Mouse (Mus musculus): Measurements from ENCODE around the gene Clip4.

The Clip4 gene

DNA sequence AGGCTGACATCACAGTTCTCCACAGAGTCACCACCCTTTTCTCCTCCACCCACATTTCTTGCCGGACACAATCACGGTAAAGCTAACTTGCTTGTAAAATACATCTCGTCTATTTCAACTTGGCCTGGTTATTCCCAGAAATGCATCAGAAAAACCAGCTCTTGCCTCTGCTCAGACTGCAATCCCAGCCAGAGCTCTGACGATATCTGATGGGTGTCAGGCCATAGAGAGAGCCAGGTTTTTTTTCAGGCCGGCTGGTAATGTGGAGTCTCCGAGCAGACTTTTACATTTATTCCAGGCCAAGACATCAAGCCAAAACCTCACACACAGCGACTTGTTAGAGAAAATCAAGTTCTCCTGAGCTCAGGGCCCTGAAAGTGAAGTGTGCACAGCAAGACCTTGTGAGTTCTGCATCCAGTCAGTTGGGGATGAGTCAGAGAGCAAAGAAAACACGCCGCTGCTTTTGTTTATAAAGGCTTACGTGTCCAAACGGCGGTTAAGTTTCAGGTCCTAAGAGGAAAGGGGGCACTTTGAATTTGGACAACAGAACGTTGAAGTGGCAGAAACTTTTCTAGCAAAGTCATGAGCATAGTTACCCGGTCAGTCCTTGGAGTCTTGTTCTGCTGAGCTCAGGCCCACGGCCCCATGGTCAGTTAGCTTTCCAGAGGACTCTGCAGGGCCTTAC lies 27.4 kb downstream of the Clip4 start:
- no peak for DNase-seq

DNA sequence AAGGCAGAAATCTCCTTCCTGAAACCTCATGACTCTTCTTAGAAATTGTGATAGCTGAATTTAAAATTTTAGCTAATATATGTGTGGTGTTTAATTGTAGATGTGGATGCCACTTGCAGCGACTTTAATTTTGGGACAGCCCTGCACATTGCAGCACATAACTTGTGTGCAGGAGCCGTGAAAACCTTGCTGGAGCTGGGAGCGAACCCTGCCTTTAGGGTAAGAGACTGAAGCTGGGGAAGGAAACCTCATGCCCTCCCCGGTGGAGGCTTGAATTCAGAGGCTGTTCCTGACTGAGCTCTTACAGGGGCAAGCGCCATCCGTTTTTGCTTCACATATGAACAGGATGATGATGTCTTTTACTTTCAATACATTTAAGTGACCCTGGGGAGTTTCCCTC lies 35.2 kb downstream of the Clip4 start:
- no peak for DNase-seq

DNA sequence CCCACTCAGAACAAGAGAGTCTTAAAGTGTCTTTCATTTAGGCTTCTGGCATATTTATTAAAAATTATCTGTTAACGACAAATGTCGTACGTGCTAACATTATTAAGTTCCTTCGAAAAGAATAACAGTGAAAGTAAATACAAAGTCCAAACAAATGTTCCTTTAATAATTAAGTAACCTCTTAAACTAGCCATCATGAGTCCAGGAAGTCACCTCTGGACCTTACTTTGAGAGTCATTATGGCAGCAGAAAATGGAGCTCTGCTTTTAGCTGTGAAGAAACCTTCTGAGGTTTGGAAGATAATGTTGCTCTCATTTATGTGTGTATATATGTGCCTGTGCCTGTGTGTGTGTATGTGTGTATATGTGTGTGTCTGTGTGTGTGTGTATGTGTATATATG lies 35.6 kb downstream of the Clip4 start:
- no peak for DNase-seq

DNA sequence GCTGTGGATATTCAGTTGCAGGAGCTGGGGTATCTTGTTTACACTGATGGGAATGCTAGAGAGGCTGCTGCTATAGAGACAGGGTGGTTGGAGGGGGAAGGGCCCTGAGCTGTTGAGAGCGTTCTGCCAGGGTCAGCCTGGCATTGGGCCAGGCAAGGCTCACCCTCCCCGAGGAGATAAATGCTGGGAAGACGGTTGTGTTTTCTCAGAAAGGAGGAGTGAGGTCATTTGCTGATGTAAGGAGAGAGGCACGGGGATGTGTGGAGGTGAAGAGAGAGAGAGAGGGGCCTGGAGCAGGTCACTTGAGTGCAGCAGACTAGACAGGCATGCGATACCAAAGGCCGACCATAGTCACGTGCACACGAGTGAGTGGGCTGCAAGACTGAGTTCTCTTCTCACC lies 42.8 kb downstream of the Clip4 start:
- no peak for DNase-seq

DNA sequence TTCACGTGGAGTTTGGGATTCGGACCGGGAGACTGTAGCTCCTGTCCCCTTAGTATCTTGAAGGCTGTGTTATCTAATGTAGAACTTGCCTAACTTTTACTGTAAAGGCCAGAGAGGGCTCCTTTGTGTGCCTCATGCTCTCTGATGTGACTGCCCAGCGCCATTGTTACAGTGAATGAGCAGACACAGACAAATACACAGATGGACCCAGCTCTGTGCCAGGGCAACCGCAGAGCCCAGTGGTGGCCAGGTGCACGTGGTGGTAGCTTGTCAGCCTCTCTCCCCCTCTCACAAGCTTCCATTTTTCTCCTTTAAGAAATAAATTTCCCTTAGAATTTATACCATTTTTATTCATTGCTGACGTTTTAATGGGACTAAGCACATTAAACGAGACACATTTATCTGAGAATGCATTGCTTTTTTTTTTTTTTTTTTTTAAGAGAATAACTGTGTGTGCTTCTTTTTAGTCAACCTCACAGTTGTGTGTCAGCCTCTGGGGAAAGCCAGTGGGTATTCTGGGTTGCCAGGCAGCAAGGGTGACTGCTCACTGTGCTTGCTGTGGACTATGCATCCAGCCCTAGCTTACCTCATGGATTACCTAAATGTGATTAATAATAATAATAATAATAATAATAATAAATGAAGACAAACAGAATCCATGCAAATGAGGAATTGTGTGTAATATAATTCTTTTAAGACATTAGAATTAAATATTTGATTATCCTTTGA lies 48.0 kb downstream of the Clip4 start:
- no peak for DNase-seq

DNA sequence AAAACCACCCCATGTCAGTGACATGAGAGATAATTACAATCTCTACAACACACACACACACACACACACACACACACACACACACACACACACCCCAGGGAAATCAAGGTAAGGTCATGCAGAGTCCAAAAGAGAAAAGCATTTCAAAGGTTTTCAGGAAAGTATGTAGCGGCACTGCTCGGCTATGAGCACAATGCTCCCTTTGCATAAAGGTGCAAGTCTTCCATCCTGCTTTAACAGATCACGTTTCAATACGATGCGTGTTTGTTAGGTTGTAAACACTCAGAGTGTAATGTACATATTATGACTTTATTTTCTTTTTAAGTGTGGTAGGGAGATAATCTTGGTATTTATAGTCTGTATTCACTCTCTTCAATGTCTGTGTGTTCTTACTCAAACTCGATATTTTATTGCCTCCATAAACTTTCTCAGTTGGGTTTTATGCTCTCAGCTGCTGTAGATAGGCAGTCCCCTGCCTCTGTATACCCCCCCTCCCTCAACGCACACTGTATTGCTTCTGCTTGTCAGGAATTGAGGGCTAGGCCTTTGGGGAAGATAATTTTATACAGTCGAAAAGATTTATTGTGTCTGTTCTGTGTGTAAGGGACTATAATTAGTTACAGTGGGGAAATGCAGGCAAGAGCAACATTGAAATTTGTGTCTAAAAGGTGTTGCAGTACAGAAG lies 55.5 kb downstream of the Clip4 start:
- DNase-seq = no peak

DNA sequence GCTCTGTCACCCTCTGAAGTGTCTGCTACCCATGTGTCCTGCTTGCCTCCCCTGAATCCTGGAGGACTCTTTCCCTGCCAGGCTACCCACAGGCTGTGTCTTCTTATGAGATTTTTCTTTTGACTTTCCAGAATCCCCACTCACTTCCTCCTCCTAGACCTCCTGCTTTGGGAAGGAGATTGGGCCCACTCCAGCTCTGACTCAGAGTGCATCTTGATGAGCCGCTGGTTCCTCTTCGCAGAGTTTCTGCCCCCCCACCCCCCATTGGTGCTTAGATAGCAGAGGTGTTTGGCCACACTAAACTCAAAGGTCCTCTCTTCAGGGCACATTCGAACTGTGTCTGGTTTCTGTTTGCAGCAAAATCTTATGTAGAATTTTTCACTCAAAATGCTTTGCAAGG lies 58.3 kb downstream of the Clip4 start:
- no peak for DNase-seq

DNA sequence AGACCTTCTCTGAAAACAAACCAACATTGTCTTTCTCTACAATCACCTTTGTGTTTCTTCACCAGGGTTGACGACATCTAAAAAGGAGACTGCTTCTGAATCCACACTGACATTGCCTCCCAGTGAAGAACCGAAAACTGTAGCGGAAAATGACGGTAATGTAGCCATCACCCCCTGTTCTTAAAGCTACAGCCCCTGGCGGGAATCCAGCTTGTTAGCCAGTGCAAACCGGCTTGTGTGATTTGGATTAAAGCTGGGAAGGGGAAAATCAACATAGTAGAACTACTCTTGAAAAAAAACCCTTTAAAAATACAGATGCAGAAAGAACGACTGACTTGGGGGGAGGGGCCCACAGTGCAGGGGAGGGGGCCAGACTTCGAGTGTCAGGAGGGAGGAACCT lies 59.4 kb downstream of the Clip4 start:
- DNase-seq = no peak

DNA sequence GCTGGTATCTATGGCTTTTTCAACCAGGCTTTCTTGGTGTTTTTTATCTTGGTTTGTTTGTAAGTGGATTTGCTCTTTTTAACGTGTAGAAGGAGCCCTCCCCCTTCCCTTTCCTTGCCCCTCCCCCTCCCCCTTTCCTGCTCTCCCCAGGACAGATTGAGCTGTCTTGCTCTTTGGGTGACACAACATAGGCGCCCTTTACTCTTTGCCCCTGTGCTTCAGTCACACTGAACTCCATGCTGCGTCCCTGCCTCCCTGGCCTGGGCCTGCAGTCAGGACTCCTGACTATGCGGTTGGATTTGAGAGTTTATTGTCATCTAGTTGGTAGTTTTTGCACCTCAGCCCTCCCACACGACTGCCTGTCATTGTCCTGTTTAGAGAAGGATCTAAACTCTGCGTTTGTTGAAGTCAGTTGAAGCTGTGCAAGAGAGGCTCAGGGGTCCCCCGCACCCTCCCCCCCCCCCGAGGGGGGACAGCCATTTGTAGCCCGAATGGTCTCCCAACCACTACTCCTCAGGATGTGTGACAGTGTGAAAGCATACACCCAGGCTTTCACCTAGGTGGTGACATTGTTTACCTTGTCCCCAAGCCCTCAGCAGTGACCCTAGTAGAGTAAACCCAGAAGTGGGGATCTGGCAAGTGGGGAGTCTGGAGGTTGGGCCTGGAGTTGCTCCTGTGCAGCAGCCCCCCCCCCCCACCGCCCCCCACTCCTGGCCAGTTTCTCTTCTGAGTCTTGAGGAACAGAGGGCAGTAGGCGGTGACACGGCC lies 60.6 kb downstream of the Clip4 start:
- no peak for DNase-seq

DNA sequence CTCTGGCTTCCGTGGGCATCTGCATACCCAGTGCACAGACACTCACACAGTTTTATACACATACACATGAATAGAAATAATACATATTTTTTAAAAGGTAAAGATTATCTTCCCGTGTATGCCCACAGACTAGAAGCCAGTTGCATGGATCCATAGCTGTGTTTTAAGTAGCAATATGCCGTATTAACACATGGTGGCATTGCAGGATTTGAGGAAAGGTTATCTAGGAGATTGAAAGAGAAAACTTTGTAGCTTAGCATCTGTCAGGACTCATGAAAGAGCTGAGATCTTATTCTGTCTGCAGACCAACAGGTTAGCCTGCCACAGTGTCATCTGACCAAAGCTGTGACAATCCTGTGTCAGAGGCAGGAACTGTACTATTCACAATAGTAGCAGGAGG lies 63.7 kb downstream of the Clip4 start:
- no peak for DNase-seq

DNA sequence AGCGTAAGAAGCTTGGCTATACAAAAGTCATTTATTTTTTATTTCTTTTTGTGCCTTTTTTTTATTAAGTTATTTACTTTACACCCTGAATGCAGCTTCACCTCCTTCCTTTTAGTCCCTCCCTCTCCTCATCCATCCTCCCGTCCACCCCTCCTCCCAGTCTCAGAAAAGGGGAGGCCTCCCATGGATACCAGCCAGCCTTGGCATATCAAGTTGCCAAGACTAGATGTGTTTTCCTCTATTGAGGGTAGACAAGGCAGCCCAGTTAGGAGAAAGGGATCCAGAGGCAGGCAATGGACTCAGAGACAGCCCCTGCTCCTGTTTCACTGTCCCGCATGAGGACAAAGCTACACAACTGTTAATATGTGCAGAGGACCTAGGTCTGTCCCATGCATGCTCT lies 93.9 kb downstream of the Clip4 start:
- no peak for DNase-seq

DNA sequence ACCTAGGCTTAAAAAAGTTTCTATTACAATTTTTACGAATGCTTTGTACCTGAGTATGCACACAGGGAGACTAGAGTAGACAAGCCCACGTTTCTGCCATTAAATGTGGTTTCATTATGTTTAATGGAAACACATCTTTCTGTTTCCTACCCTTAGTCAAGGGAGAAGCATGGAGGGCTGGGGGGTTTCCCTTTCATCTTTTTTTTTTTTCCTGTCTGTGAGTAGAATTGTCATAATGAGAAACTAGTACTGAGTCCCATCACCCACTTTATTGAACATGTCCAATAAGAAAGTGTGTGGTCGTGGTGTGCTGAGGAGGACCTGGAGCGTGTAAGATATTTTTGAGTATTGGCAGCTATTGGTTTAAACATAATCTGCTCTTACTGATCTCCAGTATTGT lies 94.6 kb downstream of the Clip4 start:
- DNase-seq = no peak

DNA sequence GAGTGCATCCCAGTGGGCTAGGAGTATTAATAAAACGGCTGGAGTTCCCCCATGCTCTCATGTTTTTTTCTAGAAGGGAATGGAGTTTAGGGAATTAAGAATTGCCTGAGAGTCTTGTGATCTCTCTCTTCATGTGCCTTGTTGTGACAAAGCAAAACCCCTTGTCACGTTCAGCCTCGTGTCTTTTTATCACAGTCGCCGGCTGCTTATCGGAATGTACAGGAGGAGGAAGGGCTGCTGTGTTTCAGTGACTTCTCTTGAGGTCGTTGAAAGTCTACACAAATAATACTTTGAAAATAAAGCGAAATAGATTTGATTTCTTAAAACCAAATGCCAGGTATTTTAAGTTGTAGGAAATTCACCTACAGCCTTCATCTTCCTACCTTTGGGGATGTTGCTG lies 95.8 kb downstream of the Clip4 start:
- no peak for DNase-seq

DNA sequence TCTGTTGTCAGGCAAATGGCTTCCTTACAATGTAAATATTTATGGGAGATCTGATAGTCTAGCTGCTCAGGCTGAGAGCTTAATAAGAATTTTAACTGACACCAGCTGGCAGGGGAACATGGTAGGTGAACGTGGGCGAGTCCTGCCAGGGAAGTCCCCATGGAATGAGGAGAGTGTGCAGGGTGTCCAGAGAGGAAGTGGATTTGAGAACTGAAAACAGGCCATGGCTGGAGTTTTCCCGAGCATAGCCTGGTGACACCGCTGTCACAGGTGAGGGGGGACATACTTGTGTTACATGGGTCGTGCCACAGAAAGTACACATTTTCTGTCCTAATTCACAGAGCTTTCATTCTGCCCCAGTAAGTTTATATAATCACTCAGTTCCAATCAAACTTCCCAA lies 97.2 kb downstream of the Clip4 start:
- no peak for DNase-seq

DNA sequence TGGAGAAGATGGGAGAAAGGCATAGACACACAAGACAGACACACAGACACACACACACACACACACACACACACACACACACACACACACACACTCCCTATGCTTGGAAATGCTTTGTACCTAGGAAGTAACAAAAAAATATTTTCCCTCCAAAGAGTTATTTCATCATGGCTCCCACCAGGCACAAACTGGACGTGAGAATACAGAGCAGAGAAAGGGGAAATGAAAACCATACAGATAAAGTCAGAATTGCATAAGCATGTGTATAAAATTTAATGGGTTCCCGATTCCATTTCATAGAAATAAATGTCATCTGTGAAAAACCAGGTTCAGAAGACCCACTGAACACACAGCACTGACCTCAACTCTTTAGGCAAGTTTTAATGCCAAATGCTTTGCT lies 99.6 kb downstream of the Clip4 start:
- no peak for DNase-seq

DNA sequence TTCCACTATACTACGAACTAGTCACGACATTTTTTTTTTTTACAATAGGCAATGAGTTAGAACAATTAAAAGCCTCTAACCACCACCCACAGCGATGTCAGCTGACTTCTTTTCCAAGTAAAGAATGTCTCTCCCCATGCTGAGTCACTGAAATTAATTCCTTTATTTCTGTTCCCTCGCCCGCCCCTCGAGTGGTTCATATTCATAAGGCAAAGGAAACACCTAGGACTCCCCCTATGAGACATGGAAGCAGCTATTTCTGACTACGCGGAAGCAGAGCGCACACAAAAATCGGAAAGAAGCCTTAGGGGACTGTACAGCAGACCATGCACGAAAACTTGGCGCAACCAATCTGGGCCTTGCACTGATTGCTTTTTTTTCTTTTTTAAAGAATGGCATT lies 100.6 kb downstream of the Clip4 start:
- no peak for DNase-seq

DNA sequence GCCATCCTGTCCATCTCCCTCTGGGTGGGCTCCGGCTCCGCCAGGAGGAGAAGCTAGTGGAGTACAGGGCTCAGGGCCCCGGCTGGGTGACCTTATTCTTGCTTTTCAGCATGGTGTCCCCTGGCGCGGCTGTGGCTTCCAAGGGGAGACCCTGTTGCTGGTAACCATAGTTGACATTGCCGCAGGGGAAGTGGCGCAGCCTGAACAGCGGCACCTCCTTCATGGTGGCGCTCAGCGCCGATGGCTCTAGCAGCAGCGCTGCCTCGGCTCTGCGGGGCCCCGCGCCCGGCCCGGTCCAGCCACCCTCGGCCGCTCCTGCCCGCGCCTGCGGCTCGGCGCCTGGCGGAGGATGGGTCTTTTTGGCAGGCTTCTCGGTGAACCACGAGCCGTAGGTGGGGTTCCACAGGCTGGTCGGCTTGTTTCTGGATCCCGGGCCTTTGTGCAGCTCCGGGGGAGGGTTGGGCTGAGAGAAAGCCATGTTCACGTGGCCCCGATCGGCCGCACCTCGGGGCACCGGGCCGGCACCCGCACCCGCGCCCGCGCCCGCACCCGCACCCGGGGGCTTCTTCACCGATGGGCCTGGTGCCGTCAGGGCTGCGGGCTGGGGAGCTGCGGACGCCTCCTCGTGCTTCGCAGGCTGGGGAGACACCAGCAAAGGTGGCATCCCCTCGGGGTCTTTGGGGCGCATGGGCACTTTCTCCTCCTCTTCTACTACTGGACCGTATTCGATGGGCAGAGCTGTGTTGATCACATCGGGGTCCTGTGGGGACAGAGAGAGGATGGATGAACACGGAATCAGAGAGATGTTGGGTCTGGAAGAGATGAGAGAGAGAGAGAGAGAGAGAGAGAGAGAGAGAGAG lies 101.3 kb downstream of the Clip4 start:
- DNase-seq = no peak

DNA sequence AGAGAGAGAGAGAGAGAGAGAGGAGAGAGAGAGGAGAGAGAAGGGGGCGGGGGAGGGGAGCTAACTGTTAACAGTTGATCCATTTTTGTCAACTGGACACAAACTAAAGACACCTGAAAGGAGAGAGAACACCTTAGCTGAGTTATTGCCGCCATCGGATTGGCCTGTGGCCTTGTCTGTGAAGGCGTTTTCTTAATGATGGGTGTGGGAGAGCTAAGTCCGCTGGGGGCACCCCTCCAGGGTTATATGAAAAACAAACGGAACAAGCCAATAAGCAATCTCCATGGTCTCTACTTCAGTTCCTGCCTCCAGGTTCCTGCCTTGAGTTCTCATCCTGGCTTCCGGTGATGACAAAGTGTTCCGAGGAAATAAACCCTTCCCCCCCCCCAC lies 102.0 kb downstream of the Clip4 start:
- no peak for DNase-seq

DNA sequence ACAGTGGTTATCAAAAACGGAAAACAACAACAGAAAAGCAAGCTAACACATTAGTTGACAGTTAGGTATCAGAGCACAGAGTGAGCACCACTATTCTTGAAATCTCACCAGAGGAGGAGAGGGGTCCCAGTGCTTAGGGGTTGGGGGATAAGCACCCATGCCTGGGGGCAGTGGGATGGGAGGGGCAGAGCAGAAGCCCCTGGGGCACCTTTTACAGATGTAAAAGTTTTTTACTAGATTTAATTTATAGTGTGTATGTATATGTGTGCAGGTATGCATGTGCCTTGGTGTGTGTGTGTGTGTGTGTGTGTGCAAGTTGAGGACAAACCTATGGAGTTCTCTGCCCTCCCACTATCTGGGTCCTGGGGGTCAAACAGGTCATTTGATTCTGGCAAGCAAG lies 102.4 kb downstream of the Clip4 start:
- no peak for DNase-seq

DNA sequence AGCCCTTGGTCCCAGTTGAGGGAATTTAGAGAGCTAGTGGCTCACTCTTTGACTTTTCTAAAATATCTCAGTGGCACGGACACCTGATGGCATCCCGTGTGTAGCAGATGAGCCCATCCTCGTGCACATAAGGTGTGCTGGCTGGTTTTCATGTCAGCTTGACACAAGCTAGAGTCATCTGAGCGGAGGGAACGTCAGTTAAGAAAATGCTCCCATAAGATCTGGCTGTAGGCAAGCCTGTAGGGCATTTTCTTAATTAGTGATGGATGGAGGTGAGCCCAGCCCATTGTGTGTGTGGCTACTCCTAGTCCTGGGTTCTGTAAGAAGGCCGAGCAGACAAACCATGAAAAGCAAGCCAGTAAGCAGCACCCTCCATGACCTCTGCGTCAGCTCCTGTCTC lies 103.7 kb downstream of the Clip4 start:
- DNase-seq = no peak

DNA sequence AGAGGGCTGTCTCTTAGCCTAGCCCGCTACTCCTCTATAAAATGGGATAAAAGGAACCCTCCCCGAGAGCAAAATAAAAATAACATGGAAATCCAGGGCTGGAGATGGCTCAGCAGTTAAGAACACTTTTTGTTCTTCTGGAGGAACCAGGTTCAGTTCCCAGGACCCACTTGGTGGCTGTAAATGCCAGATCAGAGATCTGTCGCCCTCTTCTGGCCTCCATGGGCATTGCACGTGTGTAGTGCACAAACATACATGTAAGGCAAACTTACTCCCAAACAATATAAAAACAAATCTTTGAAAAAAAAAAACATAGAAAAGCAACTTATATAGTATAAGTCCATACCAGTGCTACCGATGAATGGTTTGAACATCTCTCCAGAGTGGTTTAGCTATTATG lies 104.7 kb downstream of the Clip4 start:
- no peak for DNase-seq

DNA sequence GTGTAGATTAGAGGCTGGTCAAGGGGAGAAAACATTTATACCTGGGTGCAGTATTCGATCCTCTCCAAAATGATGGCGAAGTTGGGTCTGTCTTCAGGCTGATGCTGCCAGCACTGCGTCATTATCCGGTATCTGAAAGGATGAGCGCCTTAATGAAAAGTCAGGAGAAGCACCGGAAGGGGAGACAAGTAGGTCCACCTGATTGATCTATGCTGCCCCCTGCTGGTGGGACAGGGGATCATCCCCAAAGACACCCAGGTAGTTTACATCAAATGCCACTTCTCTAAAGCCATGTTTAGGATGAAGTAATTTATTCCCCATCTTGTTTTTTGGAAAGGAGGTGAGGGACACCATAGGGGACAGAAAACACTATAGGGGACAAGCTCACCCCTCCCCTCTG lies 105.8 kb downstream of the Clip4 start:
- peak; percentile 12 to 19 for DNase-seq

DNA sequence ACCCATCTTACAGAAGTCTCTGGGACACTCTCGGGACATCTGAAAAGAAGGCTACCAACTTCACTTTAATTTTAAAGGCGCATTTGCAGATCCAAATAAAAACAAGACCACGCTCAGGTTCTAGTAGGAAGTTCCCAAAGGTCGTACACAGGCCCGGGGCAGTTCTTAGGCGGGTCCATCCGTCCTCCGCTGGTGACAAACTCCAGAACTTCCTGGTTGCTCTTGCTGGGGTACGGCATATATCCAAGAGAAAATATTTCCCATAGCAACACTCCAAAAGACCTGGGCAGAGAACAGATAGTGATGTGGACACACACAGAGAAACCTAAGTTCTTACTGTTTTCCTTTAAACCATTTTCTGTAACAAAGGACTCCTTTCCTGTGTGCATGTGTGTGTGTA lies 106.5 kb downstream of the Clip4 start:
- no peak for DNase-seq

Measured in thymus, adult 18-20 months (tissue).